Mouse (Mus musculus) erythroid progenitor cell, adult 5-6 weeks (primary cell): ENCODE data around the gene Tmem74b. TPM values are rescaled to one million over a fixed set of nuclear protein-coding genes. Genes with fewer than 3 reads are reported as not detected.
A peak's percentile ranks its signal among the peaks of the same experiment; 100 is the strongest.

Experiments
- ATAC-seq: replicated peaks from 2 replicates; pipeline ENCODE4 v1.8.0; 2016; ENCODE audit warnings: moderate number of reproducible peaks, mild to moderate bottlenecking, moderate TSS enrichment, inconsistent platforms; ENCODE audit not compliant: poor library complexity, low FRiP score, severe bottlenecking
- total RNA-seq, 2 experiments: library from RNA; stranded (forward) in 1 of 2; stranded (reverse) in 1 of 2; fragments of 150-400 nt in 1 of 2; fragments of 186-747, 209-891 nt in 1 of 2; gene quantifications; 2 replicates each; pipeline versions ENCODE4 v1.2.3 to v1.2.4; 2015 to 2017; ENCODE audit warnings: low replicate concordance in 2 of 2

The Tmem74b gene
- not detected in 2 replicates for total RNA-seq (2015; ENCODE audit: low replicate concordance)
- total RNA-seq (2017; ENCODE audit: low replicate concordance), result 0.90 TPM in 1 of 2 replicates, not detected in the other

DNA sequence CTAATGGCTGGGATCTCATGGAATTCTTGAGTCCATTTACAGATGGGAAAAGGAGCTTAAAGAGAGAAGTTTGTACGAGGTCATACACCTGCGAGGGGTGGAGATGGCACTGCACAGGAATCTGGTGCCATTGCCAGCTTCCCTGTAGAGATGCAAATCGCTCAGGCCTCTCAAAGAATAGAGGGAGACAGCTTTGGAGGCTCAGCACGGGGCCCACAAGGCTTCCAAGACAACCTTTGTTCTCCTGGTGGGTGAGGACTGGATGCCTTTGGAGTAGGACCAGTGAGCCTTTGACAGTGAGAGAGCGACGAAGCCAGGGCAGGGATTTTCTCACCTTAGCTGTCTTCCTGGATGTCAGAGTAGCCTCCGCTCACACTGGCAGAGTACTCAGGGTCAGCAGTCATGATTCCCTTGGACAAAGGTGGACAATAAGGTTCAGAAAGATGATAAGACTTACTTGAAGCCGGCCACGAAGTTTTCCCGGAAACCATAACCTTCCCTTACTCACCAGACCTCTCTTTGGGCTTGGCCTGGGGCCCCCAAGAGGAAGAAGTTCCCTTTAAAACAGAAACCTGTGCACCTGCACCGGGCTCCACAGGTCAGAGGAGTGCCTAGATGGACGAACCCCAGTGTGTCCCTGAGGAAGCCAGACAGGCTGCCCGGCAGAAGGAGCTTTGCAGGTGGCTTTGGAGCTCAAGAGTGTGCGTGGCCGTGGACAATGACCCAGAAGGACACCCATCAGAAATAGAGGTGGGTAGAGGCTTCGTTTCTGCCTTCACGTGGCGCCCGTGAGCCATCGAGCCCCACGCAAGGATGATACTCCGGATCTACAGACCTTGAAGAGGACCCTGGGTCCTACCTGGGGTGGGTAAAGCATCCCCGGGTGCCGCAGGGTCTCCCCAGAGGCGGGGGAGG lies at the start of gene Tmem74b:
Gene Tmem74b (plus strand): TSS at position 778 of the 915 bp plus-strand sequence.
- no peak for ATAC-seq

GRCm38 (mm10) chr2:151652053-151652452 lies 49.8 kb upstream of the Tmem74b start:
- ATAC-seq, result no peak

- ATAC-seq, result no peak
These were observed 33.4 kb upstream of the Tmem74b start, which contains the start of gene Rad21l for GRCm38 (mm10) chr2:151668433-151668832. Rad21l (minus strand) TSS chr2:151668533.

- peak; percentile 79 for ATAC-seq
These were observed 31.5 kb upstream of the Tmem74b start for GRCm38 (mm10) chr2:151670026-151670967.

DNA sequence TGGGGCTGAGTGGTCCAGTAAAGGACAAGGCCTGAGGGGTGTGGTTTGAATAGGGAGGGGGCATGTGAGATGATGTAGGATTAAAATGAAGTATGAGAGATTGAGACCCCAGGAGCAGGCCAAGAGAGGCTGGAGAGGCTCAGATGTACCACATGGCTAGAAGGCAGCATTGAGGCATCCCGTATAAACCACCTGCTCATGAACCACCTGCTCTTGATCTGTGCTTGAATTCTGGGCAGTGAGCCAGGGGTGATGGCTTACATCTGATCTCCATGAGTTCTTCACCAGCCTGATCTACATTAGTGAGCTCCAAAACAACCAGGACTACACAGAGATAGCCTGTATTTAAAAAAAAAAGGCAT lies 30.9 kb upstream of the Tmem74b start:
- no peak for ATAC-seq

DNA sequence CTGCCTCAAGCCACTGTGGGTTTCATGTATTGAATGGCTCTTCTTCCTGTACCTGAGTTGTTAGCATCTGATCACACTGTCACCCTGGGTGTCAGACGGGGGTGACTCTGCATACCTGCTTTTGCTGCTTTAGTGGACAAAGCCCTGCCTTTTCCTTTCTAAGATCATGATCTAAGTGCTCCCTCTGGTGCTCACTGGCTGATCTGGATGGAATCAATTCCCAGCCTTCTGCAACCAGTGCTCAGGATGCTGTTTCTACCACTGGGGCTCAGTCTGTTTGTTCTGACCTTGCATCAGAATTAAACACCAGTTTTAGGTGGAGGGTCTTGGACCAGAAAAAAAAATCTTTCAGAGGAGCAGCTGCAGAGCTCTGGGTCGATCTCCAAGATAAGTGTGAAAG lies 25.6 kb upstream of the Tmem74b start:
- ATAC-seq, result no peak

DNA sequence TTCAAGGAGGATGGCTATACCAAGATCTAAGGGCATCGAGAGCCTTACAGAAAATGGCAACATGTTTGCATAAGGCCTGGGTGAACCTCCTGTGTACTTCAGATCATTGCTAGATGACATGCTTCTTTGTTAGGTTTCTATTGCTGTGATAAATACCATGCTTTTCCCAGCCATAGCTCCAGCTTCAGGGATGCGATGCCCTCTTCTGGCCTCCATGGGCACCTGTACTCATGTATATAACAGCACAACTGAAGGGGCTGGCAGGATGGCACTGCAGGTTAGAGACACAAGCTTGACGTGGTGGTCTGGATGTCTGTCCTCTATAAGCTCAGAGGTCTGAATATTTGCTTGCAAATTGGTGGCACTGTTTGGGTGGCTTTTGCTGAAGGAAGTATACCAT lies 19.5 kb upstream of the Tmem74b start:
- ATAC-seq, result no peak

GRCm38 (mm10) chr2:151682976-151683375 lies 18.8 kb upstream of the Tmem74b start:
- ATAC-seq, result no peak

DNA sequence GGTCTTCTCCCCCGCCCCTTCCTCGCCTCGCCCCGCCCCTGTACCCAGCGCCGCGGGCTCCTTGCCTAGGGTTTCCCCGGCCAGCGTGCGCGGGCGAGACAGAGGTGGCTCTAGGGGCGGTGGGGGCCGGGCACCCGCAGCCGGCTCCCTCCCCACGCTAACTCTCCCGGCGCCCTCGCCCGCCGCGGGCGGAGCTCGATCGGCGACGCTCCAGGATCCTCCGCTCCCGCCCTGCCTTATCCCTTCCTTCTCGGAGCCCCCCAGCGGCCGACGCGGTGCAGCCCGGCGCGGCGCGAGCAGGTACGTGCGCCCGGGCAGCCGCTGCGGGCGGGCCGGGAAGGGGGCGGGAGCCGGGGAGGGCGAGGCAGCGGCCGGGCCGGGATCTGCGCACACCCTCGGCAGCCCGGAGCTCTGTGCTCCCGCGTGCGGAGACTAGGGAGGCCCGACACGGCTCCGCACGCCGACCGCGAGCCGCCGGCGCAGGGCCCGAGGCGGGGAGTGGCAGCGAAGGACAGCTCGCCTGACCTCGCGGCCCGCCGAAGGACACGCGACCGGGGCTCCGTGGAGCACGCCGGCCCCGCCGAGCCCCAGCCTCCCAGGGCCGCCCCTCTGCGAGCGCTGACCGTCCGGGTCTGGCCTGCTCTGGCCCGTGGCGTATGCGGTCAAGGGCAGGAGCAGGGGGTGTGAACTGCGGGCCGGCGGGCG lies 490 bp downstream of the Tmem74b start:
- ATAC-seq, result no peak

GRCm38 (mm10) chr2:151702851-151703190 lies 1.0 kb downstream of the Tmem74b start:
- no peak for ATAC-seq

- 0 out of 2 replicates have a peak, but pooled peaks have one; percentile 15 for ATAC-seq
These were observed 10.8 kb downstream of the Tmem74b start for GRCm38 (mm10) chr2:151712647-151713046.

- no peak for ATAC-seq
These were observed 13.7 kb downstream of the Tmem74b start for GRCm38 (mm10) chr2:151715526-151715925.

DNA sequence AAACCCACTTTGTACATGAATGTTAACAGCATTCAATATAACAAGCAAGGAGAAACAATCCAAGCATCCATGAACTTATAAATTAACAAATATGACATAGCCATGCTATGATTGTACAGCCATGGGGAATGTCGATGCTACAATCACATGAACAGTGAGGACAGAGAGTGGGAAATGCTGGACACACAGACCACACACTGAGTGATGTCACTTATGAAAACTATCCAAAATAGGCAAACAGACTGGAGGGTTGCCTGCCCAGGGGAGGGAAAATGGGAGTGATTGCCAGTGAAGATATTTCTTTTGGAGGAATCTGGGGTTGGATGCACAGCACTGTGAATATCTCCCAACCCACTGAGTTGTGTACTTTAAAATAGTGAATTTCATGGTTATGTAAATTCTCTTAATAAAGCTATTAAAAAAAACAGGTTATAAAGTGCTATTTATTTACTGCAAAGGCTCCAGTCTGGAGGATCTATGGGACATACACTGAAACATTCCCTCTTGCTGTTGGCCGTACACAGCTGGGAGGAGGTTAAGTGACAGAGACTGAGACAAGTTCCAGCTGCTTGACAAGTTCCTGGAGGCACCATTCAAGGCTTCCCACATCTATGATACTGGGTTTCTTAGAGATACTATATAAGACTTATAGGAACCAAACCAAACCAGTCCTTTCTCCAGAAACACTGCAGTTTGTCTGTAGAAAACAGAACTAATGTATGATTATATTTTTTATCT lies 14.7 kb downstream of the Tmem74b start:
- ATAC-seq, result no peak

DNA sequence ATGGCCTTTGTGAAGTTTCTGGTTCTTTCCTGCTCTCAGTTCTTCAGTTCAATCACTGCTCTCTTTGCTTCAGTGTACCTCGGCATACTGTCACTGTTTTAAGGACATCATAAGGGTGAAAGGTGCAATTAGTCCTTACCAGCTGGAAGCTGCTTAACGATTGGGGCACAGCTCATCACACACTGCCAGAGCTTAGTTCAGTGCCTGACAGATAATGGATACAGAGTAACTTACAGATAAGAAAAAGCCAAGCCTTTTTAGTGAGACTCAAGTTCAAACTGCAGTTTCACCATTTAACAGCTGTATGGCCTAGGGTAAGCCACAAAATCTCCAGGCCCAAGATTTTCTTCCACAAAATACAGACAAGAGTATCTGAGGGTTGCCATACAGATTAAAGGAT lies 22.3 kb downstream of the Tmem74b start:
- no peak for ATAC-seq

- ATAC-seq, result no peak
These were observed 31.5 kb downstream of the Tmem74b start for GRCm38 (mm10) chr2:151733151-151733865.

GRCm38 (mm10) chr2:151735422-151735821 lies 33.6 kb downstream of the Tmem74b start:
- no peak for ATAC-seq

DNA sequence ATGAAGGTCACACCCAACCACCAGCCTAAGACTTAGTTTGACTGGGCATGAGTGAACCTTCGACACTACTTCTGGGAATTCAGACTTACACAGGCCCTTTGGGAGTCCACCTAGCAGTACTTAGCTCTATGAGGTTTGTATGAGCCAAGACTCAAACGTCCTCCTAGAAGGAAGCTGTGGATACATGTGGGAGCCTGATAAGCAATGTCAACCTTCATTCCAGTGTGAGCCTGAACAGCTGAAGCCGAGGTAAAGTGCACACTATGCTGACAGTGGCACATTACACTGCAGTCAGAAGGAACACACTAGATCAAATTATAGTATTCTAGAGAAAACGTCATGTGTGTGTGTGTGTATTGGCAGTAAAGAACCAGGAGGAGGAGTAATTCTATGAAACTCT lies 36.7 kb downstream of the Tmem74b start:
- 0 out of 2 replicates have a peak, but pooled peaks have one; percentile 5 for ATAC-seq

DNA sequence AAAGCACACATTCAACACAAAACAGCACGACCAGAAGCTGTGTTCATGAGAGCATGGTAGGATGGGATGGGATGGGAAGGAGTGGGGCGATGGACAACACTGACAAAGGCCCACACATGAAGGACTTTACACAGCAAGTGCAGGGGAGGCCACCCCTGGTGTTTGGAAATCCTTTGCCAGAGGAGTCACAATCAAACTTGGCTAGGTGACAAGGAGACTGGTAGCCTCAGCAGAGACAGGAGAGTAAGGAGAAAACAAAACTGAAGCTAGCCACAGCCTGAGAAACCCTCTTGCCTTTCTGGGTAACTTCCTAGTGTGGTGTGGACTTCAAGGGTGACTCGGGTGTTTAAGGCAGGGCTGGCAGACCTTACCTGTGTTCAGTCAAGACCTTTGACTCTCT lies 37.3 kb downstream of the Tmem74b start:
- ATAC-seq, result no peak
